Mouse (Mus musculus) cerebellum, adult 11-12 months (tissue): ENCODE data around the gene Pdzrn3.
A peak's percentile ranks its signal among the peaks of the same experiment; 100 is the strongest.

Source experiments
- DNase-seq: peaks from one replicate; pipeline ENCODE4 v3.0.0; 2022

Pdzrn3 gene

GRCm38 (mm10) chr6:101327196-101327595, 50.5 kb downstream of the Pdzrn3 start:
- DNase-seq, result no peak

GRCm38 (mm10) chr6:101325842-101326639, 51.7 kb downstream of the Pdzrn3 start:
- no peak for DNase-seq

DNA sequence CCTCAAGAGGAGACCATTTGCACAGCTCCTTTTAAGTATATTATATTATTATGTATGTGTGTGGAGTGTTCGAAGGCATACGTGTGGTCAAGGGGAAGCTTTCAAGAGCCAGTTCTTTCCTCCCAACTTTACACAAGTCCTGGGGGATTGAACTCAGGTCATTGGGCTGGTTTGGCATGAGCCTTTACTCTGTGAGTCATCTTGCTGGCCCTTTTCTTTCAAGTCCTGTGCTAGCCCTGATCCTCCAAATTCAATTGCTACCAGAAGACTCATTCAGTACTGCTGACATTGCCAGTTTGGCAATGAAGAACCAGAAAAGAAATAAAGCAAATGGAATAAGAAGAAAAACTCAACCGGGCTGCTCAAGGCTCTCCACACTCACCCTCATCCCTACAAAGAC, 55.1 kb downstream of the Pdzrn3 start:
- no peak for DNase-seq

GRCm38 (mm10) chr6:101320386-101320785, 57.3 kb downstream of the Pdzrn3 start:
- DNase-seq, result no peak

DNA sequence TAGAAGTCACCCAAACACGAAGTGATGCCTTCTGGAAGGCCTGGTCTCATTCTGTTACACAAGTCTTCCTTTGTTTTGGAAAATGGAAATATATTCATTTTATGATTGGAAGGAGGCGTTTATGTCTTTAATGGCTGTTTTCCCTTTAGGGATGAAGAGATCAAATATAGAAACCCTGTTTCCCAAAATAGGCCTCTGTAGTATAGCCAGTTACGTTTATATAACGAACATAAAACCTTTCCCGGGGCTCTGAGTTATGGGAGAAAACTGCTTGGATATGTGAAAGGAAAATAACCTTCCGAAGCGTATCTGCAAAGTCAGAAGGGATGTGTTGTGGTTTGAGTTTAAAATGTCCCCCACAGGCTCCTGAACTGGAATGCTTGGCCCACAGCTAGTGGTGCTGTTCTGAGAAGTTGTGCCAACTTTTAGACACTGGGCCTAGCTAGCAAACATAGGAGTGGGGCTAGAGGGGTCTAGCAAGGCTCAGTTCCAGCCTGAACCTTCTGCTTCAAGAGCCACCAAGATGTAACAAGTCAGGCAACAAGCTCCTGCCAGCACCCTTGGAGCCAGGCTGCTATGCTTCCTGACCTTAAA, 58.2 kb downstream of the Pdzrn3 start:
- no peak for DNase-seq

DNA sequence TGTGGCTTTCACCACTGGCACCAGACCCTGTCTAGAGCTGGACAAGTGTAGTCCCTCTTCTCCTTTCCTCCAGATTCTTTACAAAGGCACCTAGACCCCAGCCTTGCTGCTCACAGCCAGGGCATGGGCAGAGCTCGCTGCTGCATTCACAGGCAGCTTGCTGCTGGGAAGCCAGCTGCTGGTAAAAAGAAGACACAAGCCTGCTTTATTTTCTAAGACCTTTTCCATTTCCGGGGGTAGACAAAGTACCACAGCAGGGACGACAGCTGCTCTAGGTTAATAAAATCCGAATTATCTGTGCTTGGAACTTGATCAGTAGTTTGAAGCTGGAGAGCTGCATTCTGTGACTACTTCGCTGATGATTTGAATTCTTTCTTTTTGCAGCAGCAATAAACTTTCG, 59.2 kb downstream of the Pdzrn3 start:
- no peak for DNase-seq

- DNase-seq, result no peak
Measured at GRCm38 (mm10) chr6:101311446-101311845, 66.3 kb downstream of the Pdzrn3 start.

- no peak for DNase-seq
Measured at GRCm38 (mm10) chr6:101310491-101310890, 67.2 kb downstream of the Pdzrn3 start.

DNA sequence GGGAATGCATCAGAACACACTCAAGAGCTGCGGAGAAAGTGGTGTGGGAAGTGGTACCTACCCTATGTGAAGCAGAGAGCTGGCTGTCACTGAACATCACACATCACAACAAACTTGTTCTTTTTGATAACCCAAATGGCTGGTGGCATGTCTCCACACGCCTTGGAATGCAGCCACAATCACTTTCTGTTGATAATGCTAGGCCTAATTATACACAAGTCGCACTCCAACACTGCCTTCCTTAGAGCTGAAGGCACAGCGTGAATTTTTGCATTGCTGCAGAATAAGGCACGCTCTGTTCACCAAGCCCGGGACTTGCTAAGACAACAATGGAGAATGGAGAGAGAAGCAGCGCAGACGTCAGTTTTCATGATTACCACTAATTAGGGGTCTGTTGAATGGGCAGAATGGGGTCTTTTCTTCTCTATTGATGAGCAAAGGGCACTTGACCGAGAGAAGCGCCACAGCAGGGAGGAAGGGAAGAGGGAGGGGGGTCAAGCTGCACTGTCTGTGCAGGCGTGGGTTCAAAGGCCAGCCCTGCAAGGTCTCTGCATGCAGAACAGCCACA, 69.6 kb downstream of the Pdzrn3 start:
- DNase-seq, result peak; percentile 9

GRCm38 (mm10) chr6:101306834-101307233, 70.9 kb downstream of the Pdzrn3 start:
- DNase-seq, result no peak

GRCm38 (mm10) chr6:101305543-101305942, 72.2 kb downstream of the Pdzrn3 start:
- DNase-seq, result no peak

DNA sequence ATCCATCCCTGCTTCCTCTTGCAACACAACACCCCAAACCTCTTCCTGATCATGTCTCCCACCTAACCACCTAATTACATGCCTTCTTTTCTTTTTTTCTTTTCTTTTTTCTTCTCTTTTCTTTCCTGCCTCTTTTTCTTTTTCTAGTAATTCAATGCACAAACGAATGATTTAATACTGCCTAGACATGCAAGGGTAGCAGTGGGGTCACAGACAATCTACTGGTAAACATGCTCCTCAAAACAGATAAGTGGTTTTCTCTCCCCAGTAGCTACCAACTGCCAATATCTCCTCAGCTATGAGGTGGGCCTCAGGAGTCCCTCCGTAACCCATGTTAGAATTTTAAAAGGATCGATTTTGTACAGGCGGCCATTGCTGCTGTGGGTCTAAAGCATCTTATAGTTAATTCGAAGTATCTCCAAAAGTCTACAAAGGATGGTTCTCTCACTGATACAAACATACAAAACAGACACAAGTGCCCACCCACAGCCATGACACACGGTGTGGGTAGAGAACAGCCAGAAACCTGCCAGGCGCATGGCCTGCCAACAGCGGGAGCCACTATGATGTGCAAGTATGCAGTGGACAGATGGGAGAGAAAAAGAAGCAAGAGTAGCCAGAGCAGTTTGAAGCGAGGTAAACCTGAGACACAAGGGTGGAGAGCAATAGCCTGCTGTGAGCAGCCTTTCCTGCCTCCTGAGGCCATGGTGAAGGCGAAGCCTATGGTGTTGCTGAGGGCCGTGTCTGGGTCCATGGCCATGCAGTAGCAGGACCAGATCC, 73.5 kb downstream of the Pdzrn3 start:
- no peak for DNase-seq

- no peak for DNase-seq
Measured at GRCm38 (mm10) chr6:101303501-101303900, 74.2 kb downstream of the Pdzrn3 start.

DNA sequence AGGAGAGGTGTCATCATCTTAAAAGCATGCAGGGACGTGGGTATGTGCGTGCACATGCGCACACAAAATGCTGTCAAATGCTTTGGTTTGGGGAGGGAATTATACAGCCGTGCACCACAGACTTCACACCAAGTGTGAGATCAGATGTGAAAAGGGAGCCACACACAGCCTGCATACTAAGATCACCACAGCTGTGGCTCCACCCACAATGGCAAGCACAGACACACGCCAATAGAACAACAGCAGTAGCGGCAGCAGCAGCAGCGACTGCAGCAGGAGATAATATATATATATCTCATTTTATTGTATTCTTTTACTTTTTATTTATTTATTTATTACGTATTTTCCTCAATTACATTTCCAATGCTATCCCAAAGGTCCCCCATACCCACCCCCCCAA, 76.5 kb downstream of the Pdzrn3 start:
- no peak for DNase-seq

- no peak for DNase-seq
Measured at GRCm38 (mm10) chr6:101299434-101299833, 78.3 kb downstream of the Pdzrn3 start.

- DNase-seq, result no peak
Measured at GRCm38 (mm10) chr6:101297563-101298520, 79.9 kb downstream of the Pdzrn3 start.

DNA sequence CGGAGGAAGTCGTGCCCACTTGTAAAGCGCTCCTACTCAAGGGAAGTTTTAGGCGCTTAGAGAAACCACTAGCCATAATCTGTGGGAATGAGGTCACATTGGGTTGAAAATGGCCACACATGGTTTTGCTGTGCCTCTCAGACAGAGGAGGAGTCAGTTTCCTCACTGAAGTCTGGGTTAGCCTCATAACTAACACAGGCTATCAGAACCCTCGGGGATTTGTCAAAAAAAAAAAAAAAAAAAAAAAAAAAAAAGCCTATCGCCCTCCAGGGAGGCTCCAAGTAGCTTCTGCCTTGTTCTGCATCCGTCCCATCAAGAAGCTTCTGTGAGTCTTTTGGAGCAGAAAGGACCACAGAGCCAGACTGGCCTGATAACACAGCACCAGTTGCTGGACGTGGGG, 80.7 kb downstream of the Pdzrn3 start:
- no peak for DNase-seq

DNA sequence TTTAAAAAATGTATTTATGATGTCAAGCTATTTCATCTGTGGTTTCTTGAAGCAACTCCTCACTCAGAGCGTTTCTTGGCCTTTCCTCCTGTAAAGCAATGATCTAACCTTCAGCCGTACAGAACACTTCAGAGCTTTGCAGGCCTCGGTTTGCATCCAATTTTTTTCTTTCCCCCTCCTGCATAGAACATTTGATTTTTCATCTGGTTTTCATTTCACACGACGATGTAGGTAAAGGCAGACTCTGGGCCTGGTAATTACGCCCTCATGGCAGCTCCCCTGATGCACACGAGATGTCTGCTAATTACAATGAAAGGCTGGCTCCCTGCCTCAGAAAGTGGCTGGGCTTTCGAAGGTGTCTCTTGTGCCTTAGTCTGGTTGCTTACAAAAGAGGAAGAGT, 81.4 kb downstream of the Pdzrn3 start:
- DNase-seq, result no peak

- DNase-seq, result no peak
Measured at GRCm38 (mm10) chr6:101293036-101293572, 84.6 kb downstream of the Pdzrn3 start.

DNA sequence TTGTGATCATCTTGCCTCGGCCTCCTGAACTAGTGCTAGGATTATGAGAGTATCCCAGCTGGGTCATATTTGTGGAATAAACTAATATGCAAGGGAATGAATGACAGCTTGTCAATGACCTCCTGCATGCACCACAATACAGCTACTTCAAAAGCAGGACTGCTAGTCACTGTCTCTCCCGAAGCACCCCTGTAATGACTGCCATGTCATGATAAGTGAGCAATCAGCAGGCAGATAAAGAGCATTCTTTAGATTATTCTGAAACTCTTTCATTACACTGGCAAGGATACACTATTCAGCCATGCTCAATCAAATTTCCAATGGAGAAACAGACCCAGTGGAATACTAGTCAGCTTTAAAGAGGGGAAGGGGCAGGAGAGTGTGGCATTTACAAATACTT, 85.8 kb downstream of the Pdzrn3 start:
- no peak for DNase-seq

DNA sequence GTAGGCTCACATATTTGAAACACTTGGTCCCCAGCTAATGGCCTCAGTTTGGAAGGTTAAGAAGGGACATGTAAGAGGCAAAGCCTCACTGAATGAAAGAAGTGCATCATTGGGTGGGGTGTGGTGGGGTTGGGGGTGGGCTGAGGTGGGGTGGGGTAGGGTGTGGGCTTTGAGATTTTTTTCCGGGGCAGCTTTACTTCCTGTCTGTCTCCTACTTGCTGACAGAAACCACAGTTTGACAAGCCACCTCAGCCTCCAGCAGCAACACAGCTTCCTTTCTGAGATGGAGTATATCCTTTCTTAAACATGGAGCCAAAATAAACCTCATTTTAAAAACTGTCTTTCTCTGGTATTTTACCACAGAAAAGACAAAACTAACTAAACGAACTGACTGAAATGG, 87.5 kb downstream of the Pdzrn3 start:
- DNase-seq, result no peak

DNA sequence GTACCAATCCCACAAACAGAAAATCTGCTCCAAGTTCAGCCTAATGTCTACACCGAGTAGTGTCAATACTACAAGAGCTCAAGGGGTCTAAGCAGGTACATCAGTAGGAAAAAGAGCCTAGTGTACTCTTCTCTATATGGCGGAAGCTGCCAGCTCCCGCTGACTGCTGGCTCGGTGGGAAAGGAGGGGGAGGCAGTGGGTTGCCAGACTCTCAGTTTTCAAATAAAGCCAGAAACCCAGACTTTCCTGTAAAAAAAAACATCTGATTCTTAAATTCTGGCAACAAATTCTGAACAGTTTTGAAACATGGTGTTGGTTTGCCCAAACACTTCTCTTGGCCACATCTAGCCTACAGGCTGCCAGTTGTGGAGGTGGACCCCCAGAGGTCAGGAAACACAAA, 88.3 kb downstream of the Pdzrn3 start:
- DNase-seq, result no peak
